Mouse (Mus musculus): Measurements from ENCODE around the gene Rap1gds1. TPM values are rescaled to one million over a fixed set of nuclear protein-coding genes. Genes with fewer than 3 reads are reported as not detected.
A peak's percentile ranks its signal among the peaks of the same experiment; 100 is the strongest.

The Rap1gds1 gene
- total RNA-seq (2014; rRNA removed; ENCODE audit: low replicate concordance) = 39.1 and 47.9 TPM in 2 replicates
- 32.0 and 32.2 TPM in 2 replicates for polyA plus RNA-seq (2015; fragmentation: Nextera tagmentation; extraction: Ambion mirVana)

GRCm38 (mm10) chr3:139074484-139075211 lies at the start of gene Rap1gds1:
Gene Rap1gds1, minus strand, starts transcription at chr3:139075201.
- Histone ChIP-seq H3K9me3 (replicated peaks; ENCODE audit: control insufficient read depth, low read length) (0 out of 2 replicates have a peak, but pooled peaks cover 4% of the 10 kb centered on the region), H3K9ac (replicated peaks; ENCODE audit: low read depth, low read length) (peak within 1 kb of the TSS; percentile 94), H3K27me3 (ENCODE audit: control insufficient read depth, insufficient read depth, low read length) (no peaks in the 10 kb centered on the region), H3K36me3 (replicated peaks; ENCODE audit: control insufficient read depth, insufficient read depth, low read length) (no peaks in the 10 kb centered on the region), H3K4me2 (ENCODE audit: low read depth, low read length) (peak within 1 kb of the TSS; percentile 99), H3K4me1 (ENCODE audit: control insufficient read depth, insufficient read depth) (peaks cover 3% of the 10 kb centered on the region; the same call in 1 of the 2 replicates), H3K4me3 (ENCODE audit: low read depth, low read length) (peak within 1 kb of the TSS; percentile 93), H3K27ac (ENCODE audit: low read depth) (peak within 1 kb of the TSS; percentile 99)
- TF ChIP-seq EP300 (IDR thresholded peaks at IDR 0.05; ENCODE audit: low read depth) (no peak), CTCF (IDR thresholded peaks at IDR 0.05; ENCODE audit: low read depth) (no peak)
- DNase-seq (ENCODE audit: low spot score) (peak; percentile 47), ATAC-seq (ENCODE audit: insufficient read depth, low read depth) (peak; percentile 53)
- 1% methylated on average over 60 of the region's 97 CpGs for WGBS

DNA sequence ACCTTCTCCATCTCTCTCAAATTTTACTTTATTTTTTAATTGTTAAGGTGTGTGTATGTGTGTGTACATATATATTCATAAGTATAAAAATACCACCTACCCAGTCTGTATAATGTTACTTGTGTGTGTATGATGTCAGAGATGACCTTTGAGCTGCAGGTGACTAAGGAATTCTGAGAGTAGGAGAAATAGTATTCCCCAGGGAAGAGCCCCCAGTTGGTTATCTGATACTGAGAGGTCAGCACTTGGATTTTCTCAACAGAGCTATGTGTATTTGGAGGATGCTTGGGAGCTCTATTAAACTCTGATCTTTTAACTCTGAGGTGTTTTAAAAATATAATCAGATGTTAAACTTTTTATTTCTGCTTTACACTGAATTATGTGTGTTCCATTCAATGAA lies 43.4 kb upstream of the Rap1gds1 start:
- H3K27ac ChIP-seq (ENCODE audit: low read depth) = no peak overlapping the region
- no peak overlapping the region for H3K4me3 ChIP-seq (ENCODE audit: low read depth, low read length)
- no peaks in the 10 kb centered on the region for H3K4me1 ChIP-seq (ENCODE audit: control insufficient read depth, insufficient read depth)
- H3K36me3 ChIP-seq (replicated peaks; ENCODE audit: control insufficient read depth, insufficient read depth, low read length) = no peaks in the 10 kb centered on the region
- ATAC-seq (ENCODE audit: insufficient read depth, low read depth) = no peak
- H3K9ac ChIP-seq (replicated peaks; ENCODE audit: low read depth, low read length) = no peak overlapping the region
- no peaks in the 10 kb centered on the region for H3K27me3 ChIP-seq (ENCODE audit: control insufficient read depth, insufficient read depth, low read length)
- no peak for TF ChIP-seq EP300 (IDR thresholded peaks at IDR 0.05; ENCODE audit: low read depth)
- no peak for TF ChIP-seq CTCF (IDR thresholded peaks at IDR 0.05; ENCODE audit: low read depth)
- H3K9me3 ChIP-seq (replicated peaks; ENCODE audit: control insufficient read depth, low read length) = no peaks in the 10 kb centered on the region
- H3K4me2 ChIP-seq (ENCODE audit: low read depth, low read length) = no peak overlapping the region
- no peak for DNase-seq (ENCODE audit: low spot score)

DNA sequence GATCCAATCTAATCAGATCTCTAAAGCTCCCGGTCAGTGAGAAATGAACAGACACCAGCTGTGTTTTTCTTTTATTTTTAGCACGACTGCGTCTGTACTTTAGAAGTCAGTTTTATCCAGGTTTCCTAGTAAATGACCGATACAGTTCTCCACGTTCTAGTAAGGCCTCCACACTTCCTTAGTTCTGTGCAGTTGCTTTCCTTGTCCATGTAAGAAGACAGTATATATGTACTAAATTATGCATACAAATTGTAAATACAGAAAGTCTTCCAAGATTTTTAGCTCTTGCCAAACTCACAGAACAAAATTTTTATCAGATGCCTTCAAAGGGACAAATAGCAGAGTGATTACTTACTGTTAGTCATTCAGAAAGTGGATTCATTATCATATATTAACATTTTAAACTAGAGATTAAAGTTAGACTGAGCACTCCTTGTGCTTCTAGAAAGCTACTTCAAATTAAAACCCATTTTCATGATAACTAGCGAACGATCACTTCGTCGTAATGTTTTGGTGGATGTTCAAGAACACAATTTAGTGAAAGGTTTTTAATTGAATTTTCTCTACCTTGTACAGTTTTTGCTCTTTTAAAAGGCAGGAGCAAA lies 41.8 kb upstream of the Rap1gds1 start:
- Histone ChIP-seq H3K9ac (replicated peaks; ENCODE audit: low read depth, low read length) (no peak overlapping the region), H3K4me2 (ENCODE audit: low read depth, low read length) (no peak overlapping the region), H3K36me3 (replicated peaks; ENCODE audit: control insufficient read depth, insufficient read depth, low read length) (no peaks in the 10 kb centered on the region), H3K4me1 (ENCODE audit: control insufficient read depth, insufficient read depth) (no peaks in the 10 kb centered on the region), H3K27me3 (ENCODE audit: control insufficient read depth, insufficient read depth, low read length) (no peaks in the 10 kb centered on the region), H3K27ac (ENCODE audit: low read depth) (no peak overlapping the region), H3K9me3 (replicated peaks; ENCODE audit: control insufficient read depth, low read length) (no peaks in the 10 kb centered on the region), H3K4me3 (ENCODE audit: low read depth, low read length) (no peak overlapping the region)
- 66% methylated on average over 9 of the region's 9 CpGs for WGBS
- DNase-seq (ENCODE audit: low spot score) (no peak), ATAC-seq (ENCODE audit: insufficient read depth, low read depth) (no peak)
- TF ChIP-seq EP300 (IDR thresholded peaks at IDR 0.05; ENCODE audit: low read depth) = no peak
- no peak for TF ChIP-seq CTCF (IDR thresholded peaks at IDR 0.05; ENCODE audit: low read depth)

DNA sequence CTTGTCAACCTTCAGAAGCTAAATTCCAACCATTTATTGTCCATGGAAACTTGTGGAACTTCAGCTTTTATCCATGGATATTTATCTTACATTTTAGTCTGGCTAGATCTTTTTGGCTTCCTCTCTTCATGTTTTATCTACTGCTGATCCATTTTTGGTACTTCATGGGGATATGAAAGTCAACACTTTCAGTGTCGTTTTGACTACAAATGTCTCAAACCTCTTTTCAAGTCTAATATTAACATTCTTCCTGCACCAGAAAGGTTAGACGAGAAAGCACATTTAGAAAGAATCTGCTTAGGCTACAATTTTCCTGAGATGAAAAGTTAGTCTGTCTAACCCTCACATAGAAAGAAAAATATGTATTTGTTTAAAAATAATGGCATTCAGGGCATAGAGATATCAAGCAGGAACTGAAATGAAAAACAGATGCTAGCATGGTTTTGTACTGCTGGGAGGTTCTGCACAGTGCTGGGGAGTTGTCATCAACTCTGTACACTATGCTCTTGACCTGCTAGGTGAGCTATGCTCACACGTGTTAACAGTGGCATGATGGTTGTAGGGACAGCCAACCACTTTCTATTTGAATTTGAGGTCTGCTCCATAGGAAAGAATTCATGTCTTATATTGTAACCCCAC lies 37.5 kb upstream of the Rap1gds1 start:
- H3K4me3 ChIP-seq (ENCODE audit: low read depth, low read length) = no peak overlapping the region
- H3K9me3 ChIP-seq (replicated peaks; ENCODE audit: control insufficient read depth, low read length) = no peaks in the 10 kb centered on the region
- H3K27ac ChIP-seq (ENCODE audit: low read depth) = no peak overlapping the region
- 49% methylated on average over 3 of the region's 3 CpGs for WGBS
- no peaks in the 10 kb centered on the region for H3K27me3 ChIP-seq (ENCODE audit: control insufficient read depth, insufficient read depth, low read length)
- no peak overlapping the region for H3K9ac ChIP-seq (replicated peaks; ENCODE audit: low read depth, low read length)
- ATAC-seq (ENCODE audit: insufficient read depth, low read depth) = no peak
- DNase-seq (ENCODE audit: low spot score) = no peak
- H3K4me1 ChIP-seq (ENCODE audit: control insufficient read depth, insufficient read depth) = 0 out of 2 replicates have a peak, but pooled peaks cover 3% of the 10 kb centered on the region
- no peak overlapping the region for H3K4me2 ChIP-seq (ENCODE audit: low read depth, low read length)
- H3K36me3 ChIP-seq (replicated peaks; ENCODE audit: control insufficient read depth, insufficient read depth, low read length) = no peaks in the 10 kb centered on the region
- TF ChIP-seq EP300 (IDR thresholded peaks at IDR 0.05; ENCODE audit: low read depth) = no peak
- no peak for TF ChIP-seq CTCF (IDR thresholded peaks at IDR 0.05; ENCODE audit: low read depth)

- WGBS = 64% methylated on average over 2 of the region's 2 CpGs
- no peaks in the 10 kb centered on the region for H3K27me3 ChIP-seq (ENCODE audit: control insufficient read depth, insufficient read depth, low read length)
- ATAC-seq (ENCODE audit: insufficient read depth, low read depth) = no peak
- H3K4me3 ChIP-seq (ENCODE audit: low read depth, low read length) = no peak overlapping the region
- 0 out of 2 replicates have a peak, but pooled peaks cover 3% of the 10 kb centered on the region for H3K4me1 ChIP-seq (ENCODE audit: control insufficient read depth, insufficient read depth)
- H3K27ac ChIP-seq (ENCODE audit: low read depth) = no peak overlapping the region
- no peak overlapping the region for H3K4me2 ChIP-seq (ENCODE audit: low read depth, low read length)
- H3K9ac ChIP-seq (replicated peaks; ENCODE audit: low read depth, low read length) = no peak overlapping the region
- no peak for DNase-seq (ENCODE audit: low spot score)
- no peaks in the 10 kb centered on the region for H3K9me3 ChIP-seq (replicated peaks; ENCODE audit: control insufficient read depth, low read length)
- TF ChIP-seq CTCF (IDR thresholded peaks at IDR 0.05; ENCODE audit: low read depth) (no peak), EP300 (IDR thresholded peaks at IDR 0.05; ENCODE audit: low read depth) (no peak)
- no peaks in the 10 kb centered on the region for H3K36me3 ChIP-seq (replicated peaks; ENCODE audit: control insufficient read depth, insufficient read depth, low read length)
These were observed 36.9 kb upstream of the Rap1gds1 start for GRCm38 (mm10) chr3:139111877-139112276.
